Mouse (Mus musculus) thymus, adult 2 months (tissue): Measurements from ENCODE around the gene Gprc5a.

Source experiments
- CTCF ChIP-seq: fragments of 200-500 bp; IDR thresholded peaks from 2 replicates; pipeline ENCODE4 v1.5.1; 2012; ENCODE audit warnings: mild to moderate bottlenecking, control low read depth, low read length, moderate library complexity, borderline replicate concordance; ENCODE audit not compliant: control insufficient read depth, poor library complexity, insufficient read depth; ENCODE audit errors: extremely low read depth
- POLR2A ChIP-seq: fragments of 200-500 bp; IDR thresholded peaks from 2 replicates; pipeline ENCODE4 v1.6.1; 2012; ENCODE audit warnings: mild to moderate bottlenecking, low read length, control low read depth, moderate library complexity; ENCODE audit not compliant: control insufficient read depth, poor library complexity, insufficient read depth; ENCODE audit errors: extremely low read depth

- TF ChIP-seq POLR2A = no peak
- no peak for TF ChIP-seq CTCF
These were observed 45.9 kb upstream of the Gprc5a start for GRCm38 (mm10) chr6:135019564-135019963.
